Mouse (Mus musculus): Measurements from ENCODE around the gene Anks1. TPM values are rescaled to one million over a fixed set of nuclear protein-coding genes. Genes with fewer than 3 reads are reported as not detected.

The Anks1 gene
- polyA plus RNA-seq, 1 experiment from 2014 or later = 93.6 TPM

DNA sequence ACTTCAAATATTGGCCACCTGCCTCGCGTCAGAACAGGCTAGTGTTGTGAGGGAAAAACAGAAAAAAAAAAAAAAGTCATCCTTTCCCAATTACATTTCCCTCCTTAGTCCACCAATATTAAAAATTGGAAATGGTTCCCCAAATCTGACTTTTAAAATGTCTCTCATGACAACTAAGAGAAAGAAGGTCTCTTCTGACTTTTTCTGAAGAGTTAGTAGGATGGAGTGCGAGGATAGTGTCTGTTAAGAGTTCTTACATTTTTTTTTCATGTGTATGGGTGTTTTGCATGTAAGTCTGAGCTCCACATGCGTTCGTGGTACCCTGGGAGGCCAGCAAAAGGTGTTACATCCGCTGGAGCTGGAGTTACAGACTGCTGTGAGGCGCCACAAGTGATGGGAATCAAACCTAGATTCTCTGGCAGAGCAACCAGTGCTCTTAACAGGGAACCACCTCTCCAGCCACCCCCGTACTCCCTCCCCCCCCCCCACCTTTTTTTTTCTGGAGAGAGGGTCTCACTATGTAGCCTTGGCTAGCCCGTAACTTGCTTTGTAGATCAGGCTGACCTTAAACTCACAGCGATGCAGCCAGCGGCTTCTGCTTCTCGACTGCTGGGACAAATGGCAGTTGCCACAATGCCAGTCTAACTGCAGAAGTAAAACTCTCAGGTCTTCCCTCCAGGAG, 759 bp upstream of the Anks1 start:
- Histone ChIP-seq H3K27ac (0 out of 2 replicates have a peak overlapping the region, but pooled peaks have one; percentile 67), H3K9me3 (no peaks in the 10 kb centered on the region), H3K9ac (peak overlapping the region; percentile 84), H3K27me3 (replicated peaks) (no peaks in the 10 kb centered on the region), H3K4me1 (peaks cover 24% of the 10 kb centered on the region), H3K4me2 (replicated peaks) (peak overlapping the region; percentile 85), H3K4me3 (peak overlapping the region; percentile 92), H3K36me3 (peaks cover 11% of the 10 kb centered on the region)
- no peak; the same call in 1 of the 2 replicates for ATAC-seq (ENCODE audit: low FRiP score, low read depth)
- under 1% methylated on average over 12 of the region's 12 CpGs for WGBS

DNA sequence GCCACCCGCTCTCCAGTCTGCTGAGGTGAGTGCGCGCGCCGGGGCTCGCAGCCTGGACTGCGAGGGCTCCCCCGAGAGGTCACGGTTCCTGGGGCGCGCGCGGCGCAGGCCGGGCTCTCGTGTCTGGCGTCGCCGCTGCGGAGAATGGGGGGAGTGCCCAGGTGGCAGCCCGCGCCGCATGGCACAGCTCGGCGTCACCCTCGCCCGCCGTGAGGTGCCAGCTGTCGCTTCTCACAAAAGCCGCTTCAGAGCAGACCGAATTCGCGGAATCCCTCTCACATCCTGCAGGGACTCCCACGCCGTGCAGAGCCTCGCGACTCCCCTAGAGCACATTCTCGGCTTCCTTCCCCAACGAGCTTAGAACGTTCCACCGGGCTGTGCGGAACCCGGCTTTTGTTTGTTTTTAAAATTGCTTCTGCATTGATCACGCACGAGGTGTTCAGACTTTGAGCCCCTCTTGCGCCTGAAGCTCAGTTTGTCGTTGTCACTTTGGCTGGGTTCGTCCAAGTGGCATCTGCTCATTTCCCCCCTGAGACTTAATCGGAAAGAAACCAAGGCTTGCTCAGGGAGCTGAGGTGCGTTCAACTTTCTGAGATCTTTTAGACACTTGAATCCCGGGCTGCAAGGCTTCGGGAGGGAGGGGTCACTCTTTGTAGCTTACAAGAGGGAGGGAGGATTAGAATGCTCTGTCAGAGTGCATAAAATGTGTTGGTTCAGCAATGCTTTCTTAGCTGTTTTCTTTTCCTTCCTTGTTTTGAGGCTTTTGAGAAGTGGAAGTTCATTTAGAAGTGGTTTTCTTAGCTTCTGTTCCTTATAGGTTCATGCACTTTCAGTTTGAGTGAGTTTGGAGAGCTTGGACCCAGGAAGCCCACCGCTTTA, 755 bp downstream of the Anks1 start, which contains the start of gene Taf11:
Taf11 (minus strand) TSS at position 223 of the 879 bp plus-strand sequence.
- Histone ChIP-seq H3K4me3 (peak within 1 kb of the TSS; percentile 92), H3K9me3 (no peaks in the 10 kb centered on the region), H3K4me1 (peaks cover 24% of the 10 kb centered on the region), H3K9ac (peak within 1 kb of the TSS; percentile 84), H3K27ac (peak within 1 kb of the TSS; percentile 67; the same call in 1 of the 2 replicates), H3K36me3 (peaks cover 9% of the 10 kb centered on the region; the same call in 1 of the 2 replicates), H3K4me2 (replicated peaks) (peak within 1 kb of the TSS; percentile 85), H3K27me3 (replicated peaks) (no peaks in the 10 kb centered on the region)
- WGBS = 2% methylated on average over 53 of the region's 53 CpGs
- peak; percentile 73 for ATAC-seq (ENCODE audit: low FRiP score, low read depth)

DNA sequence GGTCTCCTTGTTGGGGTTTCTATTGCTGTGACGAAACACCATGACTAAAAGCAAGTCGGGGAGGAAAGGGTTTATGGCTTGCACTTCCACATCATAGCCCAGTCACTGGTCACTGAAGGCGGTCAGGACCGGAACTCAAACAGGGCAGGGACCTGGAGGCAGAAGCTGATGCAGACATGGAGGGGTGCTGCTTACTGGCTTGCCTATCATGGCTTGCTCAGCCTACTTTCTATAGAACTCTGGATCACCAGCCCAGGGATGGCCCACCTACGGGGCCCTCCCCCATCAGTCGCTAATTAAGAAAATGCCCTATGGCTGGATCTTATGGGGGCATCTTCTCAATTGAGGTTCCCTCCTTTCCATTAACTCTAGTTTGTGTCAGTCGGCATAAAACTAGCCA, 2.3 kb downstream of the Anks1 start:
- peaks cover 21% of the 10 kb centered on the region for H3K4me1 ChIP-seq
- 87% methylated on average over 7 of the region's 7 CpGs for WGBS
- no peaks in the 10 kb centered on the region for H3K27me3 ChIP-seq (replicated peaks)
- no peak overlapping the region for H3K27ac ChIP-seq
- no peak overlapping the region for H3K4me2 ChIP-seq (replicated peaks)
- no peak overlapping the region for H3K4me3 ChIP-seq
- H3K9me3 ChIP-seq = no peaks in the 10 kb centered on the region
- H3K9ac ChIP-seq = no peak overlapping the region
- H3K36me3 ChIP-seq = peaks cover 7% of the 10 kb centered on the region; the same call in 1 of the 2 replicates
- no peak for ATAC-seq (ENCODE audit: low FRiP score, low read depth)

DNA sequence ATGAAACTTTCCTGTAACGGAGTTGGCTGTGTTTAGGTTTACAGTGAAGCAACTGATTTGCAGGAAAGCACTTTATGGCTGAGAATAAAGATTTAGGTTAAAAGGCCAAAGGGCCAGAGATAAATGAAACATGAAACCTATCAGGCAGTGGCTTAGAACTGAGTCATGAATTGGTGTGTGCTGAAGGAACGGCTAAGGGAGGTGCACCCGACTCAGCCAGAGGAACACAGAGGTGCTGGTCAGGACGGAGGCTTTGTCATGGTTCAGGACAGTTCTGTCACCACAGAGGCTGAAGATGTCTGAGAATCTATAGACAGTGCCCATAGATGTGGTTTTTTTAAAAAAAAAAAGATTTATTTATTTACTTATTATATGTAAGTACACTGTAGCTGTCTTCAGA, 5.6 kb downstream of the Anks1 start:
- Histone ChIP-seq H3K9me3 (no peaks in the 10 kb centered on the region), H3K4me1 (peaks cover 9% of the 10 kb centered on the region), H3K4me3 (no peak overlapping the region), H3K9ac (no peak overlapping the region), H3K27me3 (replicated peaks) (no peaks in the 10 kb centered on the region), H3K36me3 (peaks cover 7% of the 10 kb centered on the region; the same call in 1 of the 2 replicates), H3K4me2 (replicated peaks) (no peak overlapping the region), H3K27ac (no peak overlapping the region)
- no peak for ATAC-seq (ENCODE audit: low FRiP score, low read depth)
- WGBS = 88% methylated on average over 4 of the region's 4 CpGs

DNA sequence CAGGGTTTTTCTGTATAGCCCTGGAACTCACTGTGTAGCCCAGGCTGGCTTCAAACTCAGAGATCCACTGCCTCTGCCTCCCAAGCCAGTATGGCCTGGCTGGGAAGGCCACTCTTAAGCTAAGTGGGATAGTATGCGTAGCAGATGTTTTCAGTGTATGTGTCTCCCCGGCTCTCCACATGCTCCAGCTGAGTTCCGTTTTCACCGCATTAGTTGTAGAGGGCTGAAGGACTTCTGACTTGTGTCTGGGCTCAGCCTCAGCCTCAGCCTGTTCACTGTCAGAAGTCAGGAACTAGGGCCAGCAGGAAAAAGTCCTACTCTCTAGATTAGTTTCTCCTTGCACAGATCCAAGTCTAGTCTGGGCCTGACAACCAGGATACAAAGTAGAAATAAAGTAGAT, 7.3 kb downstream of the Anks1 start:
- no peak overlapping the region for H3K4me2 ChIP-seq (replicated peaks)
- no peaks in the 10 kb centered on the region for H3K4me1 ChIP-seq
- no peaks in the 10 kb centered on the region for H3K27me3 ChIP-seq (replicated peaks)
- H3K36me3 ChIP-seq = peaks cover 7% of the 10 kb centered on the region; the same call in 1 of the 2 replicates
- no peak overlapping the region for H3K27ac ChIP-seq
- H3K9ac ChIP-seq = no peak overlapping the region
- H3K9me3 ChIP-seq = no peaks in the 10 kb centered on the region
- H3K4me3 ChIP-seq = no peak overlapping the region
- ATAC-seq (ENCODE audit: low FRiP score, low read depth) = no peak
- 81% methylated on average over 4 of the region's 4 CpGs for WGBS

DNA sequence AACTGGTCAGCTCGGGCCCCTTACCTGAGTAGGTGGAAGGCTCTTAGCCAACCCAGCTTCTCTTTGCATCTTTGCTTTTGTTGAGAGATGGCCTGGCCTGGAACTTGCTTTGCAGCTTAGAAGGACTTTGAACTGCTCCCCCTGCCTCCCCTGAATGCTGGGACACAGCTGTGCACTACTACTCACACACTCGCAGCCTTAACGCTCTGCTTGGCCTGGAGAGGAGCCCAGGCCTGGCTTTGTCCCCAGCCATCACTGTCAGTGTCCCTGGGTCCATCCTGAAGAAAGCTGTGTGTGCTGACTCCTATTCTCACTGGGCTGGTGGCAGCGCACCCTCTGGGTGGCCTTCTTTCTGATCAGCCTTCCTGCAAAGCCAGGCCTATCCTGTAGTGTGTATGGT, 11.6 kb downstream of the Anks1 start:
- no peaks in the 10 kb centered on the region for H3K9me3 ChIP-seq
- H3K27me3 ChIP-seq (replicated peaks) = no peaks in the 10 kb centered on the region
- no peak overlapping the region for H3K27ac ChIP-seq
- H3K36me3 ChIP-seq = no peaks in the 10 kb centered on the region
- H3K4me3 ChIP-seq = no peak overlapping the region
- H3K4me2 ChIP-seq (replicated peaks) = no peak overlapping the region
- ATAC-seq (ENCODE audit: low FRiP score, low read depth) = no peak
- H3K9ac ChIP-seq = no peak overlapping the region
- H3K4me1 ChIP-seq = no peaks in the 10 kb centered on the region
- 82% methylated on average over 4 of the region's 4 CpGs for WGBS

DNA sequence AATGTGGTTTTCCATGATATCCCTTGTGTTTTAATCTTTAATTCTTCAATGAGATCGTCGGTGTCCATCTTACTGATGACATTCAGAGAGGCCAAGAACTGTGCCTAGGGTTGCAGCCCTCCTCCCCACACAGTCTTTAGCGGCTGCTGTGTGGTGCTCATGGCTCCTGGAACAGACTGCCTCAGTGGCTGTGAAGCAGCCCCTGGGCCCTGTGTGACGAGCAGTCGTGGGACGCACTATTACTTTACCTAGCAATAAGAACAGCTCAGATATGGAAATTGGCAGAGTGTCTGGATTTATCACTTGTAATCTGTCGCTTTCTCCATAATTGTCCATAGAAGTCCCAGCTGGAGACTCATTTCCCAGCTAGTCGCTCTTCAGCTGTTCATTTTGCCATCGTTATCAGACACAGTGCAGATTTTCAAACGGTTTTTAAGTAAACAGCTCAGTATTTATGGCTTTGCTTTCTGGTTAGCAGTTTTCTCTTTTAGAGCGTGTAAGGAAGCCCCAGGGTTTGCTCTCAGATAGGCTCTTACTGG, 13.1 kb downstream of the Anks1 start:
- Histone ChIP-seq H3K4me1 (no peaks in the 10 kb centered on the region), H3K4me3 (no peak overlapping the region), H3K27me3 (replicated peaks) (no peaks in the 10 kb centered on the region), H3K9ac (no peak overlapping the region), H3K36me3 (no peaks in the 10 kb centered on the region), H3K27ac (no peak overlapping the region), H3K9me3 (no peaks in the 10 kb centered on the region), H3K4me2 (replicated peaks) (no peak overlapping the region)
- no peak for ATAC-seq (ENCODE audit: low FRiP score, low read depth)
- 75% methylated on average over 11 of the region's 11 CpGs for WGBS

DNA sequence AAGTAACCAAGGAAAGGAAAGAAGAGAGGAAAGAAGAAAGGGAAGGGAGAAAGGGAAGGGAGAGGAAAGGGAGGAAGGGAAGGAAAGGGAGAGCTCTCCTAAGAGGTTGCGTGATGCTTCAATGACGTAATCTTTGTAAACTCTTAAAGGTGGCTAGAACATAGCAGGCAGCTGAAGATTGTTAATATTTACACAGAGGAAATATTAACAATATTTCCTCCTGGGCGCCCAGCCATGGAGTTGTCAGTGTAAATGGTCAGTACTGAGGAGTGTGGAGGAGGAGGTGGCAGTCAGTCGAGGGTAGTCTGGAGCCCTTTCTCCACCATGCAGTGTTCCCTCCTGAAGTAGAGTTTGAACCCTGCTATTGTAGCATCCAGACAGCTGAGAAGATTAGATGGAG, 15.9 kb downstream of the Anks1 start:
- Histone ChIP-seq H3K27me3 (replicated peaks) (no peaks in the 10 kb centered on the region), H3K27ac (no peak overlapping the region), H3K4me1 (no peaks in the 10 kb centered on the region), H3K36me3 (no peaks in the 10 kb centered on the region), H3K4me2 (replicated peaks) (no peak overlapping the region), H3K4me3 (no peak overlapping the region), H3K9ac (no peak overlapping the region), H3K9me3 (no peaks in the 10 kb centered on the region)
- WGBS = 96% methylated on average over 4 of the region's 4 CpGs
- no peak for ATAC-seq (ENCODE audit: low FRiP score, low read depth)

DNA sequence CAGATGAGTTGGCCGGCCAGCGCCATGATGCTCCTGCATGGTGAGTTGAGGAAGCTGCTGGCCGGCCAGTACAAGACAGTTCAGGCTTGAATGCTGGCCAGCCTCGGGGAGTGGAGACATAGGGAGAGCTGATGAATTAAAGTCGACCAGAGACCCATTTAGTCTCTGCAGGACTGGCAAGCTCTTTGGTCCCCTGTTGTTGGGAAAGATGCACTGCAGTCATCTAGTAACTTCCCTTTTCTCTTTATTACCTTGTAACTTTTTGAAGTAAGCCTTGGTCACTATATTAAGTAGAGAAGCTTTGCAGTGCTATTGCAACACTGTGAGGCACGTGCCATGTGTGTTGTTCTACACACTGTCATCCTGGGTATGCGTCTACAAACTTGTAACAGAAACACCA, 16.4 kb downstream of the Anks1 start:
- 78% methylated on average over 7 of the region's 7 CpGs for WGBS
- Histone ChIP-seq H3K9ac (no peak overlapping the region), H3K4me3 (no peak overlapping the region), H3K9me3 (no peaks in the 10 kb centered on the region), H3K4me2 (replicated peaks) (no peak overlapping the region), H3K36me3 (no peaks in the 10 kb centered on the region), H3K4me1 (no peaks in the 10 kb centered on the region), H3K27me3 (replicated peaks) (no peaks in the 10 kb centered on the region), H3K27ac (no peak overlapping the region)
- ATAC-seq (ENCODE audit: low FRiP score, low read depth) = no peak

DNA sequence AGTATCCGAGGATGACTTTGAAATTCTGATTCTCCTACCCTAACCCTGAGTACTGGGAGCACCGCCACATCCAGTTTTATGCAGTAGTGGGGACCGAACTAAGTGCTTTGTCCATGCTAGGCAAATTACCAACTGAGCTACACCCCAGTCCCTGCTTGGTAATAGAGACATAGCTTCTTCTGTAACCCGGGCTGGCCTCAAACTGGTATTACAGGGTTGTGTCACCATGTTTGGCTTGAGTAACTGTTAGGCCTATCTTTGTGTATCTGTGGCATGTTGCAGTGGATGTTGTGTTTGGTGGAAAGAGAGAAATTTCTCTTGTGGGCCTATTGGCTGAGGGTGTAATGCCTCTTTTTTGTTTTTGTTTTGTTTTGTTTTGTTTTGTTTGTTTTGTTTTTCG, 21.2 kb downstream of the Anks1 start:
- no peak overlapping the region for H3K4me2 ChIP-seq (replicated peaks)
- no peaks in the 10 kb centered on the region for H3K27me3 ChIP-seq (replicated peaks)
- H3K4me1 ChIP-seq = no peaks in the 10 kb centered on the region
- 91% methylated on average over 5 of the region's 5 CpGs for WGBS
- H3K27ac ChIP-seq = no peak overlapping the region
- no peak overlapping the region for H3K9ac ChIP-seq
- H3K9me3 ChIP-seq = no peaks in the 10 kb centered on the region
- H3K36me3 ChIP-seq = no peaks in the 10 kb centered on the region
- no peak for ATAC-seq (ENCODE audit: low FRiP score, low read depth)
- H3K4me3 ChIP-seq = no peak overlapping the region

DNA sequence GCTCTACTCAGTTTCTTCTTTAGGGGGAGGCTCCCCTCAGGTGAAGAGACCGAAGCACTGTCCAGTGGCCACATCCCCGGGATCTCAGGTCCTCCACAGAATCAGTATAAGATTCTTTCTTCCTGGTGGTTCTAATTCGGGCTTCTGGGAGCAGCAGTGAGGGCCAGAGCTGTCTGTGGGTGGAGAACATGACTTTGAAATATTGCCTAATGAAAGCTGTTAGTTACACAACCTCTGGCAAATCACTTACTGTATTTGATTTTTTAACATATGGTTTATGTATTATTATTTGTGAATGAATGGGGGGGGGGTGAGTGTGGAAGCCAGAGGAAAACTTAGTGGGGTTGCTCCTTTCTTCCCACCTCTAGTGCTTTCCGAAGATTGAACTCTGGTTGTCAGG, 22.7 kb downstream of the Anks1 start:
- Histone ChIP-seq H3K27me3 (replicated peaks) (no peaks in the 10 kb centered on the region), H3K4me1 (no peaks in the 10 kb centered on the region), H3K9ac (no peak overlapping the region), H3K4me3 (no peak overlapping the region), H3K27ac (no peak overlapping the region), H3K9me3 (no peaks in the 10 kb centered on the region), H3K4me2 (replicated peaks) (no peak overlapping the region), H3K36me3 (no peaks in the 10 kb centered on the region)
- no peak for ATAC-seq (ENCODE audit: low FRiP score, low read depth)
- 85% methylated on average over 4 of the region's 4 CpGs for WGBS

DNA sequence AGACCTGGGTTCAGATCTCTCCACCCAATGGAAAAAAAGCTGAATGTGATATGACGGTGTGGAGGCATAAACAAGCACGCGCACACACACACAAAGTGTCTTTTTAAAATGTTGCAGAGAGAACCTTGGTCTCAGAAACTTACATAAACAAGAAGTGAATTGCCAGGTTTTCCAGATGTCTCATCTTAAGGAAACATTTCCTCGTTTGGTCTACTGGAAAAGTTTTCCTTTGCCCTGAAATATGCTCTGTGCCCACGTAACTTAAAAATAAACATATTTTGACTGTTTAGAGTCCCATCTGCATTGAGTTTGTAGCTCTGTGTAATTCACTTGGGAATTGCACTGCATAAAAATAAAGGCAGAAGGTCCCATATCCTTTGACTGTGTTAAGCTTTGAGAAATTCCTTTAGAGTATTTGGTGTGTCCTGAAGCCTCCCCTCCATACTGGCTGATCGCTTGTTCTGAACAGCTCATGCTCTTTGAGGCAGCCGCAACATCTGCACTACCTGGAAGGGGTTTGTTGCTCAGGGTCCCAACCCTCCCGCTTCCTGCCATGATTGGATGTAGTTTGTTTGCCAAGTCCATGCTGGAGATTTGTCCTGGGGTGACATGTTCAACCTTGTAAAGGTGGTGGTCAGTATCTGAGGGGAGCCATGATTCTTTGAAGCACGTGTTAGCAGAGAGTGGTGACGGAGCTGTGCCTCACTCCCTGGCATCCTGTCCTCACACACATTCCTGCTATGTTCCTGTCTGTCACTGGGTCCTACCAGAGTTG, 25.2 kb downstream of the Anks1 start:
- Histone ChIP-seq H3K4me2 (replicated peaks) (no peak overlapping the region), H3K27ac (no peak overlapping the region), H3K4me1 (0 out of 2 replicates have a peak, but pooled peaks cover 3% of the 10 kb centered on the region), H3K36me3 (no peaks in the 10 kb centered on the region), H3K27me3 (replicated peaks) (no peaks in the 10 kb centered on the region), H3K4me3 (no peak overlapping the region), H3K9ac (no peak overlapping the region), H3K9me3 (no peaks in the 10 kb centered on the region)
- ATAC-seq (ENCODE audit: low FRiP score, low read depth) = no peak
- WGBS = 90% methylated on average over 10 of the region's 10 CpGs

Data from neural tube, embryonic 12.5 days (tissue).